Mouse (Mus musculus): ENCODE measurements around the gene Trp53inp2. TPM values are rescaled to one million over a fixed set of nuclear protein-coding genes. Genes with fewer than 3 reads are reported as not detected.

Trp53inp2 gene
- total and polyA plus RNA-seq, 3 experiments, result 221 to 755 (median 429) TPM

GRCm38 (mm10) chr2:155385090-155385489 is 4.2 kb downstream of the Trp53inp2 start:
- DNase-seq, result peak; percentile 86

- DNase-seq, result no peak
Measured at GRCm38 (mm10) chr2:155385731-155386533, 5.1 kb downstream of the Trp53inp2 start.

GRCm38 (mm10) chr2:155386534-155386899 is 5.7 kb downstream of the Trp53inp2 start:
- DNase-seq, result no peak

- no peak for DNase-seq
Measured at GRCm38 (mm10) chr2:155387052-155387451, 6.2 kb downstream of the Trp53inp2 start.

GRCm38 (mm10) chr2:155388573-155388972 is 7.7 kb downstream of the Trp53inp2 start:
- no peak for DNase-seq

- DNase-seq, result no peak
Measured at GRCm38 (mm10) chr2:155394586-155394985, 13.7 kb downstream of the Trp53inp2 start.

GRCm38 (mm10) chr2:155400276-155400675 is 19.4 kb downstream of the Trp53inp2 start:
- no peak for DNase-seq

- no peak for DNase-seq
Measured at GRCm38 (mm10) chr2:155401926-155402325, 21.1 kb downstream of the Trp53inp2 start.

- DNase-seq, result no peak
Measured at GRCm38 (mm10) chr2:155404635-155405034, 23.8 kb downstream of the Trp53inp2 start.

- no peak for DNase-seq
Measured at GRCm38 (mm10) chr2:155420911-155421310, 40.1 kb downstream of the Trp53inp2 start.

- DNase-seq, result no peak
Measured at GRCm38 (mm10) chr2:155436445-155436844, 55.6 kb downstream of the Trp53inp2 start.

Small RNAs within 50 kb of the gene (microRNA-seq; reads per million reads assigned to microRNA genes)
- gene Mir695, result 0 reads per million in 2 experiments

Other genes with a start within 250 kb of the Trp53inp2 start
- 10 to 100 TPM; 47.0 to 48.2 TPM for gene Itch, start 247.6 kb upstream of the Trp53inp2 start, total RNA-seq (2021)
- gene Itch, start 247.6 kb upstream of the Trp53inp2 start, polyA plus RNA-seq (2012; rRNA removed), result 2.2 and 3.6 TPM in 2 replicates
- 100 to 1,000 TPM; 292 to 437 TPM for gene Dynlrb1, start 144.5 kb upstream of the Trp53inp2 start, total RNA-seq (2021)
- 164 and 217 TPM in 2 replicates for gene Dynlrb1, start 144.5 kb upstream of the Trp53inp2 start, polyA plus RNA-seq (2012; rRNA removed)
- gene Map1lc3a, start 104.8 kb upstream of the Trp53inp2 start, total RNA-seq (2021), result 100 to 1,000 TPM; 475 to 819 TPM
- 2,934 and 3,400 TPM in 2 replicates for gene Map1lc3a, start 104.8 kb upstream of the Trp53inp2 start, polyA plus RNA-seq (2012; rRNA removed)
- gene Pigu, start 23.6 kb upstream of the Trp53inp2 start, total RNA-seq (2021), result 10 to 100 TPM; 41.2 to 41.5 TPM
- 19.6 TPM in 2 replicates for gene Pigu, start 23.6 kb upstream of the Trp53inp2 start, polyA plus RNA-seq (2012; rRNA removed)
- gene Ncoa6, start 92.8 kb downstream of the Trp53inp2 start, total RNA-seq (2021), result 10 to 100 TPM; 33.3 to 44.9 TPM
- 13.8 and 16.5 TPM in 2 replicates for gene Ncoa6, start 92.8 kb downstream of the Trp53inp2 start, polyA plus RNA-seq (2012; rRNA removed)
- 100 to 1,000 TPM in 1 of 2 experiments, 10 to 100 TPM in 1; 48.7 to 109 TPM for gene Acss2, start 136.9 kb downstream of the Trp53inp2 start, total RNA-seq (2021)
- 94.0 and 98.6 TPM in 2 replicates for gene Acss2, start 136.9 kb downstream of the Trp53inp2 start, polyA plus RNA-seq (2012; rRNA removed)
- 1 to 10 TPM; 3.4 to 5.8 TPM for gene Ggt7, start 137.2 kb downstream of the Trp53inp2 start, total RNA-seq (2021)
- gene Ggt7, start 137.2 kb downstream of the Trp53inp2 start, polyA plus RNA-seq (2012; rRNA removed), result 22.5 and 23.3 TPM in 2 replicates
- 10 to 100 TPM; 53.7 to 98.5 TPM for gene Gss, start 211.8 kb downstream of the Trp53inp2 start, total RNA-seq (2021)
- 67.6 and 101 TPM in 2 replicates for gene Gss, start 211.8 kb downstream of the Trp53inp2 start, polyA plus RNA-seq (2012; rRNA removed)
- under 1 TPM; 0.10 to 0.20 TPM for gene Myh7b, start 230.2 kb downstream of the Trp53inp2 start, total RNA-seq (2021)
- 0.40 TPM in 1 of 2 replicates, not detected in the other for gene Myh7b, start 230.2 kb downstream of the Trp53inp2 start, polyA plus RNA-seq (2012; rRNA removed)